Comparison of ENCODE assay signal across 23 mouse cellular contexts in the genomic region with DNA sequence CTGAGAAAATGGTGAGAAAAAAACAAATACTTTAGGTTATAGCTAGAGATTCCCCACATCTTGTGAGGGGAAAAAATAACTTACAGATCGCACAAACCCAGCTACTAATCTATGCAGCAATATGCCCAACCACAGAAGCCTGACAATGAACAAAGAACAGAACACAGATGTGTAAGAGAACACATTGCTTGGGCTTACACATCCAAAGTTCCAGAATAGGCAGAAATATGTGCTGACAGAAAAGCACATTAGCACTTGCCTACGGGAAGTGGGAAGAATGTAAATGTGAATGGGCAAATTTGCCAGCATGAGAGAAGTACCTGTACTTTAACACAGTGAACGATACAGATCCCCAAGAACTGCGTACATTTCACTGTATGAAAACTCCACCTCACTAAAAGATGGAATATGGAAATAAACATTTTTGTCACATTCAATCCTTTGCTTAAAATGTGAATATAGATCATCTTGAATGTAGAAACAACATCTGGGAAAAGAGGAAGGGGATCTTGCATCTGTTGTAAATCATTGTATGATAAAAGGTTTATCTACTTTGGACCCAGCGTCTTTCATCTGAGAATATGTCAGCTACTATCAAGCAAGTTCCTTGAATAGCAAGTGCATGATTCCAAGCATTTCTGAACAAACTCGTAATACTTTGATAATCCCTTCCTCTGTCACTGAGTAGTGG.
DNase-seq lines count a peak whose midpoint lies in the region; ATAC-seq and TF ChIP-seq lines count a peak whose summit lies in the region.
"Had no signal": no experiment of that assay in that cellular context is flagged by ENCODE, and none has a peak within 500 bp of the region (broad histone marks: within the 10 kb centered on the region; RNA-seq: fewer than 3 reads in every experiment).

No protein-coding gene starts in this region.

- DNase-seq in embryonic facial prominence, embryonic 14.5 days (ENCODE audit: low spot score): peak; percentile 5
- DNase-seq in embryonic facial prominence, embryonic 10.5 days (ENCODE audit: low spot score): no peak
- DNase-seq in heart, postnatal 4 days: no peak
- peak; percentile 16 for DNase-seq in layer of hippocampus, adult 11-12 months (ENCODE audit: low spot score)
- no peak for DNase-seq in layer of hippocampus, adult 8-10 months (ENCODE audit: low spot score in 2 of 2)
- DNase-seq in MEL (ENCODE audit: low read depth, low spot score): peak; percentile 42
- DNase-seq: adrenal gland, postnatal 10 days; cerebellum, adult 2 months; cerebellum, postnatal 25 days; kidney, adult 9 months; kidney, postnatal 14 days; lung, adult 18-20 months; thymus, adult 18-20 months; thymus, postnatal 36 days had no signal

- H3K4me1 ChIP-seq in embryonic facial prominence, embryonic 14.5 days (ENCODE audit: control insufficient read depth, insufficient read depth, low read length): no peaks in the 10 kb centered on the region; the same call in 1 of the 2 replicates
- H3K4me1 ChIP-seq in embryonic facial prominence, embryonic 10.5 days: peaks cover 5% of the 10 kb centered on the region
- H3K4me1 ChIP-seq in heart, embryonic 12.5 days (replicated peaks): peaks cover 4% of the 10 kb centered on the region
- H3K4me1 ChIP-seq in MEL (ENCODE audit: control insufficient read depth in 1 of 2, insufficient read depth in 2 of 2, low read length in 2 of 2): peaks cover 0 to 7% of the 10 kb centered on the region in 2 experiments; a peak in 2 of 4 replicates
- H3K4me1 ChIP-seq: embryonic facial prominence, embryonic 13.5 days; forebrain, embryonic 13.5 days; intestine, embryonic 15.5 days; limb, embryonic 13.5 days; liver, embryonic 12.5 days; neural tube, embryonic 15.5 days had no signal

- no peak overlapping the region for H3K9ac ChIP-seq in embryonic facial prominence, embryonic 14.5 days (ENCODE audit: low read depth, low read length)
- no peak overlapping the region for H3K9ac ChIP-seq in heart, embryonic 12.5 days
- no peak overlapping the region for H3K9ac ChIP-seq in MEL (ENCODE audit: control insufficient read depth, low read depth, low read length, poor library complexity, severe bottlenecking)
- H3K9ac ChIP-seq: embryonic facial prominence, embryonic 13.5 days; forebrain, embryonic 13.5 days; intestine, embryonic 15.5 days; limb, embryonic 13.5 days; liver, embryonic 12.5 days; neural tube, embryonic 15.5 days had no signal

- H3K4me2 ChIP-seq in embryonic facial prominence, embryonic 14.5 days (ENCODE audit: low read depth, low read length): no peak overlapping the region
- peak overlapping the region; percentile 41; the same call in 1 of the 2 replicates for H3K4me2 ChIP-seq in heart, embryonic 12.5 days
- H3K4me2 ChIP-seq: embryonic facial prominence, embryonic 13.5 days; forebrain, embryonic 13.5 days; intestine, embryonic 15.5 days; limb, embryonic 13.5 days; liver, embryonic 12.5 days; midbrain, embryonic 11.5 days; neural tube, embryonic 15.5 days had no signal

- no peaks in the 10 kb centered on the region for H3K27me3 ChIP-seq in embryonic facial prominence, embryonic 14.5 days (replicated peaks; ENCODE audit: control insufficient read depth, insufficient read depth, low read length)
- no peaks in the 10 kb centered on the region for H3K27me3 ChIP-seq in embryonic facial prominence, embryonic 10.5 days (replicated peaks; ENCODE audit: low read depth, poor library complexity, severe bottlenecking)
- no peaks in the 10 kb centered on the region for H3K27me3 ChIP-seq in heart, embryonic 12.5 days (replicated peaks)
- no peaks in the 10 kb centered on the region for H3K27me3 ChIP-seq in MEL (ENCODE audit: control insufficient read depth in 1 of 2, insufficient read depth in 2 of 2, low read length in 2 of 2)
- H3K27me3 ChIP-seq: embryonic facial prominence, embryonic 13.5 days; forebrain, embryonic 13.5 days; intestine, embryonic 15.5 days; limb, embryonic 13.5 days; liver, embryonic 12.5 days; neural tube, embryonic 15.5 days had no signal

- no peaks in the 10 kb centered on the region for H3K36me3 ChIP-seq in embryonic facial prominence, embryonic 14.5 days (ENCODE audit: control insufficient read depth, insufficient read depth, low read length)
- no peaks in the 10 kb centered on the region for H3K36me3 ChIP-seq in embryonic facial prominence, embryonic 10.5 days (replicated peaks)
- no peaks in the 10 kb centered on the region for H3K36me3 ChIP-seq in heart, embryonic 12.5 days
- H3K36me3 ChIP-seq in MEL (ENCODE audit: control insufficient read depth in 1 of 2, insufficient read depth in 2 of 2, low read length in 2 of 2): peaks cover 0 to 8% of the 10 kb centered on the region in 2 experiments; a peak in 2 of 4 replicates
- H3K36me3 ChIP-seq: embryonic facial prominence, embryonic 13.5 days; intestine, embryonic 15.5 days; limb, embryonic 13.5 days; liver, embryonic 12.5 days; neural tube, embryonic 15.5 days had no signal

- H3K9me3 ChIP-seq in embryonic facial prominence, embryonic 14.5 days (ENCODE audit: control insufficient read depth, low read length): no peaks in the 10 kb centered on the region
- H3K9me3 ChIP-seq in embryonic facial prominence, embryonic 10.5 days: no peaks in the 10 kb centered on the region
- 0 out of 2 replicates have a peak, but pooled peaks cover 3% of the 10 kb centered on the region for H3K9me3 ChIP-seq in heart, embryonic 12.5 days (replicated peaks)
- no peaks in the 10 kb centered on the region for H3K9me3 ChIP-seq in MEL (replicated peaks; ENCODE audit: insufficient read depth, low read length)
- H3K9me3 ChIP-seq: embryonic facial prominence, embryonic 13.5 days; forebrain, embryonic 13.5 days; intestine, embryonic 15.5 days; limb, embryonic 13.5 days; liver, embryonic 12.5 days; neural tube, embryonic 15.5 days had no signal

- no peaks in the 10 kb centered on the region for H3K79me2 ChIP-seq in MEL (ENCODE audit: control insufficient read depth, insufficient read depth, low read length, poor library complexity)

- TF ChIP-seq EP300 in MEL (IDR thresholded peaks at IDR 0.05; ENCODE audit: low read depth in 1 of 2, low read length in 2 of 2): peak; percentile 65 to 80

- no peak for TF ChIP-seq POLR2A in MEL (IDR thresholded peaks at IDR 0.05; ENCODE audit: control insufficient read depth in 1 of 2, insufficient read depth in 1 of 2, low read depth in 1 of 2, low read length in 2 of 2, poor library complexity in 1 of 2)

- WGBS in embryonic facial prominence, embryonic 14.5 days: 61% methylated on average over 6 of the region's 6 CpGs
- 88% methylated on average over 6 of the region's 6 CpGs for WGBS in embryonic facial prominence, embryonic 10.5 days
- 34% methylated on average over 6 of the region's 6 CpGs for WGBS in heart, embryonic 12.5 days

- ATAC-seq in embryonic facial prominence, embryonic 14.5 days (ENCODE audit: low read depth): no peak
- no peak for ATAC-seq in heart, embryonic 12.5 days (ENCODE audit: insufficient number of reproducible peaks, low FRiP score)
- ATAC-seq: forebrain, embryonic 13.5 days; hindbrain, embryonic 16.5 days; intestine, embryonic 15.5 days; liver, embryonic 12.5 days had no signal

- H3K4me3 ChIP-seq in embryonic facial prominence, embryonic 14.5 days (ENCODE audit: low read depth, low read length): no peak overlapping the region
- H3K4me3 ChIP-seq in embryonic facial prominence, embryonic 10.5 days: no peak overlapping the region
- H3K4me3 ChIP-seq in heart, embryonic 12.5 days: no peak overlapping the region
- H3K4me3 ChIP-seq in MEL (ENCODE audit: control insufficient read depth in 1 of 2, insufficient read depth in 1 of 2, low read depth in 2 of 2, low read length in 2 of 2): no peak overlapping the region
- H3K4me3 ChIP-seq: embryonic facial prominence, embryonic 13.5 days; forebrain, embryonic 13.5 days; intestine, embryonic 15.5 days; limb, embryonic 13.5 days; liver, embryonic 12.5 days; neural tube, embryonic 15.5 days had no signal

- TF ChIP-seq RAD21 in MEL (IDR thresholded peaks at IDR 0.05; ENCODE audit: low read depth, low read length): no peak

- no peak overlapping the region for H3K27ac ChIP-seq in embryonic facial prominence, embryonic 14.5 days (replicated peaks; ENCODE audit: low read depth, low read length)
- no peak overlapping the region for H3K27ac ChIP-seq in embryonic facial prominence, embryonic 10.5 days (replicated peaks)
- peak overlapping the region; percentile 51; the same call in 1 of the 2 replicates for H3K27ac ChIP-seq in heart, embryonic 12.5 days (ENCODE audit: poor library complexity, severe bottlenecking)
- no peak overlapping the region for H3K27ac ChIP-seq in MEL (ENCODE audit: control insufficient read depth, low read depth, low read length)
- H3K27ac ChIP-seq: embryonic facial prominence, embryonic 13.5 days; forebrain, embryonic 13.5 days; intestine, embryonic 15.5 days; limb, embryonic 13.5 days; liver, embryonic 12.5 days; neural tube, embryonic 15.5 days had no signal

- TF ChIP-seq CTCF in MEL (IDR thresholded peaks at IDR 0.05 in 2 of 3, conservative IDR thresholded peaks at IDR 0.05 in 1 of 3; ENCODE audit: control insufficient read depth in 1 of 3, insufficient read depth in 1 of 3, low read depth in 2 of 3, low read length in 3 of 3, poor library complexity in 1 of 3, severe bottlenecking in 1 of 3): no peak

TF ChIP-seq in MEL, 35 proteins besides CTCF, POLR2A, EP300 and RAD21 (continues in another document):
- TF ChIP-seq USF2 (IDR thresholded peaks at IDR 0.05; ENCODE audit: borderline replicate concordance in 1 of 2, insufficient read depth in 1 of 2, low read depth in 1 of 2, low read length in 2 of 2) (no peak), POLR2AphosphoS5 (IDR thresholded peaks at IDR 0.05; ENCODE audit: borderline replicate concordance, low read depth, low read length) (no peak), E2F4 (IDR thresholded peaks at IDR 0.05; ENCODE audit: borderline replicate concordance, low read depth, low read length) (no peak), MYC (IDR thresholded peaks at IDR 0.05; ENCODE audit: low read depth, low read length) (no peak), POLR2AphosphoS2 (IDR thresholded peaks at IDR 0.05; ENCODE audit: low read length) (no peak), MAX (IDR thresholded peaks at IDR 0.05; ENCODE audit: low read length) (no peak), GATA1 (IDR thresholded peaks at IDR 0.05; ENCODE audit: low read depth, low read length) (peak; percentile 67), MYB (IDR thresholded peaks at IDR 0.05; ENCODE audit: low read depth, low read length) (no peak), ZNF384 (IDR thresholded peaks at IDR 0.05; ENCODE audit: low read depth, low read length) (no peak), CHD2 (IDR thresholded peaks at IDR 0.05; ENCODE audit: low read length) (no peak), USF1 (IDR thresholded peaks at IDR 0.05; ENCODE audit: low read depth, low read length) (no peak), ZMIZ1 (IDR thresholded peaks at IDR 0.05; ENCODE audit: low read depth, low read length) (no peak), TBP (IDR thresholded peaks at IDR 0.05; ENCODE audit: low read depth, low read length) (no peak), TCF12 (IDR thresholded peaks at IDR 0.05; ENCODE audit: low read depth, low read length) (peak; percentile 76), NRF1 (IDR thresholded peaks at IDR 0.05; ENCODE audit: insufficient read depth, low read depth, low read length, poor library complexity, severe bottlenecking) (no peak), MAZ (IDR thresholded peaks at IDR 0.05; ENCODE audit: low read depth, low read length) (no peak)

Comparison
In these comparisons a context has a peak if more than half of its experiments do, and no peak if none do; other contexts are left out.
1. DNase-seq: peak in embryonic facial prominence, embryonic 14.5 days (single experiment), layer of hippocampus, adult 11-12 months (single experiment) and MEL (single experiment); none in embryonic facial prominence, embryonic 10.5 days (single experiment), heart, postnatal 4 days (single experiment) and layer of hippocampus, adult 8-10 months (0 of 2).